10 mouse cellular contexts compared by ENCODE assay signal in genomic region chr6:83762880-83763431, GRCm38 (mm10). TPM values are rescaled to one million over a fixed set of nuclear protein-coding genes. Genes with fewer than 3 reads are reported as not detected.
DNase-seq lines count a peak whose midpoint lies in the region; ATAC-seq and TF ChIP-seq lines count a peak whose summit lies in the region.
"Had no signal": no experiment of that assay in that cellular context is flagged by ENCODE, and none has a peak within 500 bp of the region (broad histone marks: within the 10 kb centered on the region; RNA-seq: fewer than 3 reads in every experiment).

No protein-coding gene starts in this region.

- no peak for TF ChIP-seq POLR2A in spleen, adult 2 months (IDR thresholded peaks at IDR 0.05; ENCODE audit: low read depth, low read length)

- 10% methylated on average over 35 of the region's 35 CpGs for WGBS in spleen, adult 2 months
- WGBS in forebrain, postnatal 0 days, result 3% methylated on average over 34 of the region's 35 CpGs
- 2% methylated on average over 35 of the region's 35 CpGs for WGBS in intestine, embryonic 15.5 days
- 4% methylated on average over 35 of the region's 35 CpGs for WGBS in liver, embryonic 13.5 days (ENCODE audit: insufficient replicate concordance)
- WGBS in neural tube, embryonic 11.5 days, result under 1% methylated on average over 35 of the region's 35 CpGs

- peak overlapping the region; percentile 25; the same call in 1 of the 2 replicates for H3K9ac ChIP-seq in forebrain, postnatal 0 days
- peak overlapping the region; percentile 36 for H3K9ac ChIP-seq in intestine, embryonic 15.5 days
- H3K9ac ChIP-seq in liver, embryonic 13.5 days, result 0 out of 2 replicates have a peak overlapping the region, but pooled peaks have one; percentile 9
- no peak overlapping the region for H3K9ac ChIP-seq in neural tube, embryonic 11.5 days (ENCODE audit: low read length)

- H3K36me3 ChIP-seq in spleen, adult 2 months (ENCODE audit: control insufficient read depth, insufficient read depth, low read length), result no peaks in the 10 kb centered on the region
- 0 out of 2 replicates have a peak, but pooled peaks cover 3% of the 10 kb centered on the region for H3K36me3 ChIP-seq in forebrain, postnatal 0 days (ENCODE audit: insufficient read depth)
- H3K36me3 ChIP-seq in intestine, embryonic 15.5 days, result no peaks in the 10 kb centered on the region
- no peaks in the 10 kb centered on the region for H3K36me3 ChIP-seq in liver, embryonic 13.5 days
- no peaks in the 10 kb centered on the region for H3K36me3 ChIP-seq in neural tube, embryonic 11.5 days (ENCODE audit: control insufficient read depth, insufficient read depth, low read length)

- H3K27ac ChIP-seq in spleen, adult 2 months (ENCODE audit: insufficient read depth, low read length), result no peak overlapping the region
- no peak overlapping the region for H3K27ac ChIP-seq in forebrain, postnatal 0 days (ENCODE audit: low read depth, low read length)
- H3K27ac ChIP-seq in intestine, embryonic 15.5 days, result no peak overlapping the region
- no peak overlapping the region for H3K27ac ChIP-seq in liver, embryonic 13.5 days
- no peak overlapping the region for H3K27ac ChIP-seq in neural tube, embryonic 11.5 days (ENCODE audit: low read depth, low read length)
- H3K27ac ChIP-seq: macrophage had no signal

- peak overlapping the region; percentile 20; the same call in 1 of the 2 replicates for H3K4me3 ChIP-seq in spleen, adult 2 months (ENCODE audit: extremely low read depth, insufficient read depth, insufficient read length)
- 0 out of 2 replicates have a peak overlapping the region, but pooled peaks have one; percentile 16 for H3K4me3 ChIP-seq in forebrain, postnatal 0 days (ENCODE audit: low read depth, low read length)
- peak overlapping the region; percentile 34 for H3K4me3 ChIP-seq in intestine, embryonic 15.5 days (replicated peaks)
- H3K4me3 ChIP-seq in liver, embryonic 13.5 days (replicated peaks), result peak overlapping the region; percentile 27
- H3K4me3 ChIP-seq in neural tube, embryonic 11.5 days (ENCODE audit: low read depth, low read length), result peak overlapping the region; percentile 15

- peak; percentile 47 for ATAC-seq in forebrain, postnatal 0 days
- ATAC-seq in intestine, embryonic 15.5 days, result peak; percentile 80
- ATAC-seq in liver, embryonic 13.5 days (ENCODE audit: low read depth), result peak; percentile 31; the same call in 1 of the 2 replicates
- ATAC-seq in neural tube, embryonic 11.5 days (ENCODE audit: insufficient read depth, low FRiP score, low TSS enrichment), result no peak; the same call in 1 of the 2 replicates
- ATAC-seq in activated CD4-positive, CD25-positive, alpha-beta regulatory T cell, adult 4 months, result no peak
- ATAC-seq: Patski had no signal

- peak in 1 of 2 experiments; percentile 11 for DNase-seq in spleen, adult 2 months (ENCODE audit: low read depth in 1 of 2, low spot score in 2 of 2)
- no peak for DNase-seq in spleen, postnatal 4 days (ENCODE audit: low spot score in 2 of 2)
- DNase-seq in forebrain, postnatal 0 days, result no peak
- no peak for DNase-seq in liver, embryonic 13.5 days
- peak; percentile 32 for DNase-seq in neural tube, embryonic 11.5 days (ENCODE audit: low spot score)
- DNase-seq in frontal cortex, postnatal 36 days (ENCODE audit: low spot score in 2 of 2), result no peak

- H3K27me3 ChIP-seq in spleen, adult 2 months (ENCODE audit: control insufficient read depth, insufficient read depth, low read length), result no peaks in the 10 kb centered on the region; the same call in 1 of the 2 replicates
- H3K27me3 ChIP-seq in forebrain, postnatal 0 days (ENCODE audit: insufficient read depth, low read length), result peaks cover 43% of the 10 kb centered on the region
- H3K27me3 ChIP-seq in intestine, embryonic 15.5 days (replicated peaks), result peaks cover 33% of the 10 kb centered on the region
- H3K27me3 ChIP-seq in liver, embryonic 13.5 days, result peaks cover 59% of the 10 kb centered on the region
- peaks cover 41% of the 10 kb centered on the region for H3K27me3 ChIP-seq in neural tube, embryonic 11.5 days (ENCODE audit: control insufficient read depth, insufficient read depth, low read length)
- H3K27me3 ChIP-seq: Patski had no signal

- peak overlapping the region; percentile 43 for H3K4me2 ChIP-seq in forebrain, postnatal 0 days (ENCODE audit: low read depth)
- peak overlapping the region; percentile 73 for H3K4me2 ChIP-seq in intestine, embryonic 15.5 days (replicated peaks)
- H3K4me2 ChIP-seq in liver, embryonic 13.5 days, result peak overlapping the region; percentile 55
- H3K4me2 ChIP-seq in neural tube, embryonic 11.5 days (ENCODE audit: low read depth), result peak overlapping the region; percentile 44

- H3K4me1 ChIP-seq in spleen, adult 2 months (ENCODE audit: control insufficient read depth, insufficient read depth, insufficient read length), result peaks cover 8% of the 10 kb centered on the region
- 0 out of 2 replicates have a peak, but pooled peaks cover 2% of the 10 kb centered on the region for H3K4me1 ChIP-seq in forebrain, postnatal 0 days (ENCODE audit: insufficient read depth)
- peaks cover 16% of the 10 kb centered on the region for H3K4me1 ChIP-seq in intestine, embryonic 15.5 days (replicated peaks)
- H3K4me1 ChIP-seq in liver, embryonic 13.5 days (replicated peaks), result peaks cover 11% of the 10 kb centered on the region; the same call in 1 of the 2 replicates
- peaks cover 6% of the 10 kb centered on the region for H3K4me1 ChIP-seq in neural tube, embryonic 11.5 days (ENCODE audit: control insufficient read depth, insufficient read depth, low read length)

- H3K9me3 ChIP-seq in forebrain, postnatal 0 days (ENCODE audit: low read length), result no peaks in the 10 kb centered on the region
- H3K9me3 ChIP-seq in intestine, embryonic 15.5 days, result no peaks in the 10 kb centered on the region
- no peaks in the 10 kb centered on the region for H3K9me3 ChIP-seq in liver, embryonic 13.5 days (replicated peaks)
- H3K9me3 ChIP-seq in neural tube, embryonic 11.5 days (ENCODE audit: control insufficient read depth, low read length), result no peaks in the 10 kb centered on the region

- no peak for TF ChIP-seq CTCF in spleen, adult 2 months (IDR thresholded peaks at IDR 0.05; ENCODE audit: extremely low read depth, insufficient read depth, insufficient read length, insufficient replicate concordance)
- 0 out of 2 replicates have a peak, but pooled peaks have one; percentile 4 for TF ChIP-seq CTCF in forebrain, postnatal 0 days (IDR thresholded peaks at IDR 0.05; ENCODE audit: low read depth)

RNA-seq across cellular contexts. Expression of gene Ankrd53, which starts 0.5 kb away (rescaled TPM):
- not detected in 2 replicates for polyA plus RNA-seq in spleen, adult 2 months (2012; rRNA removed)
- not detected in 2 replicates for total RNA-seq in forebrain, postnatal 0 days (2014; rRNA removed)
- polyA plus RNA-seq in forebrain, postnatal 0 days (2015; fragmentation: Nextera tagmentation; extraction: Ambion mirVana), result not detected in 2 replicates
- 0.13 TPM in 1 of 2 replicates, not detected in the other for polyA plus RNA-seq in intestine, embryonic 15.5 days (2015; fragmentation: Nextera tagmentation; extraction: Ambion mirVana)
- polyA plus RNA-seq in liver, embryonic 13.5 days (2015; fragmentation: Nextera tagmentation; extraction: Ambion mirVana), result not detected in 2 replicates
- polyA plus RNA-seq in neural tube, embryonic 11.5 days (2014; fragmentation: Nextera tagmentation; extraction: Ambion mirVana), result 0.26 TPM in 1 of 2 replicates, not detected in the other
- not detected for polyA plus RNA-seq in activated CD4-positive, CD25-positive, alpha-beta regulatory T cell, adult 4 months (2017; shearing (Covaris generic))
- polyA plus RNA-seq: macrophage had no signal

RNA-seq across cellular contexts. Expression of gene Tex261, which starts 12.7 kb away (rescaled TPM):
- 71.3 and 71.7 TPM in 2 replicates for polyA plus RNA-seq in spleen, adult 2 months (2012; rRNA removed)
- 30.7 and 42.3 TPM in 2 replicates for total RNA-seq in forebrain, postnatal 0 days (2014; rRNA removed)
- polyA plus RNA-seq in forebrain, postnatal 0 days (2015; fragmentation: Nextera tagmentation; extraction: Ambion mirVana), result 80.4 and 81.7 TPM in 2 replicates
- polyA plus RNA-seq in intestine, embryonic 15.5 days (2015; fragmentation: Nextera tagmentation; extraction: Ambion mirVana), result 84.2 and 86.4 TPM in 2 replicates
- polyA plus RNA-seq in liver, embryonic 13.5 days (2015; fragmentation: Nextera tagmentation; extraction: Ambion mirVana), result 50.1 and 57.5 TPM in 2 replicates
- 56.7 and 57.7 TPM in 2 replicates for polyA plus RNA-seq in neural tube, embryonic 11.5 days (2014; fragmentation: Nextera tagmentation; extraction: Ambion mirVana)
- polyA plus RNA-seq in activated CD4-positive, CD25-positive, alpha-beta regulatory T cell, adult 4 months (2017; shearing (Covaris generic)), result 10 to 100 TPM; 76.3 to 79.6 TPM

RNA-seq across cellular contexts. Expression of gene Atp6v1b1, which starts 20.2 kb away (rescaled TPM):
- 0.14 TPM in 1 of 2 replicates, not detected in the other for polyA plus RNA-seq in spleen, adult 2 months (2012; rRNA removed)
- total RNA-seq in forebrain, postnatal 0 days (2014; rRNA removed), result 0.19 and 0.77 TPM in 2 replicates
- polyA plus RNA-seq in forebrain, postnatal 0 days (2015; fragmentation: Nextera tagmentation; extraction: Ambion mirVana), result 0.38 and 0.53 TPM in 2 replicates
- polyA plus RNA-seq in intestine, embryonic 15.5 days (2015; fragmentation: Nextera tagmentation; extraction: Ambion mirVana), result 0.08 TPM in 1 of 2 replicates, not detected in the other
- not detected in 2 replicates for polyA plus RNA-seq in liver, embryonic 13.5 days (2015; fragmentation: Nextera tagmentation; extraction: Ambion mirVana)
- not detected in 2 replicates for polyA plus RNA-seq in neural tube, embryonic 11.5 days (2014; fragmentation: Nextera tagmentation; extraction: Ambion mirVana)
- polyA plus RNA-seq in activated CD4-positive, CD25-positive, alpha-beta regulatory T cell, adult 4 months (2017; shearing (Covaris generic)), result not detected
- polyA plus RNA-seq: macrophage, Patski had no signal

RNA-seq across cellular contexts. Expression of gene Nagk, which starts 31.8 kb away (rescaled TPM):
- polyA plus RNA-seq in spleen, adult 2 months (2012; rRNA removed), result 12.7 and 16.1 TPM in 2 replicates
- total RNA-seq in forebrain, postnatal 0 days (2014; rRNA removed), result 80.7 and 81.2 TPM in 2 replicates
- polyA plus RNA-seq in forebrain, postnatal 0 days (2015; fragmentation: Nextera tagmentation; extraction: Ambion mirVana), result 81.0 and 99.0 TPM in 2 replicates
- polyA plus RNA-seq in intestine, embryonic 15.5 days (2015; fragmentation: Nextera tagmentation; extraction: Ambion mirVana), result 90.4 and 98.4 TPM in 2 replicates
- polyA plus RNA-seq in liver, embryonic 13.5 days (2015; fragmentation: Nextera tagmentation; extraction: Ambion mirVana), result 13.4 and 14.3 TPM in 2 replicates
- 36.1 and 36.4 TPM in 2 replicates for polyA plus RNA-seq in neural tube, embryonic 11.5 days (2014; fragmentation: Nextera tagmentation; extraction: Ambion mirVana)
- polyA plus RNA-seq in activated CD4-positive, CD25-positive, alpha-beta regulatory T cell, adult 4 months (2017; shearing (Covaris generic)), result 10 to 100 TPM; 23.0 to 27.9 TPM

RNA-seq across cellular contexts. Expression of gene Vax2, which starts 51.9 kb away (rescaled TPM):
- polyA plus RNA-seq in spleen, adult 2 months (2012; rRNA removed), result not detected in 2 replicates
- total RNA-seq in forebrain, postnatal 0 days (2014; rRNA removed), result not detected in 2 replicates
- not detected in 2 replicates for polyA plus RNA-seq in forebrain, postnatal 0 days (2015; fragmentation: Nextera tagmentation; extraction: Ambion mirVana)
- polyA plus RNA-seq in intestine, embryonic 15.5 days (2015; fragmentation: Nextera tagmentation; extraction: Ambion mirVana), result not detected in 2 replicates
- polyA plus RNA-seq in liver, embryonic 13.5 days (2015; fragmentation: Nextera tagmentation; extraction: Ambion mirVana), result not detected in 2 replicates
- not detected in 2 replicates for polyA plus RNA-seq in neural tube, embryonic 11.5 days (2014; fragmentation: Nextera tagmentation; extraction: Ambion mirVana)
- under 1 TPM in 1 of 2 experiments, not detected in 1; 0.45 TPM for polyA plus RNA-seq in activated CD4-positive, CD25-positive, alpha-beta regulatory T cell, adult 4 months (2017; shearing (Covaris generic))
- polyA plus RNA-seq: macrophage had no signal

Comparison
In these comparisons a context has a peak if more than half of its experiments do, and no peak if none do; other contexts are left out.
1. ATAC-seq: peak in forebrain, postnatal 0 days (single experiment), intestine, embryonic 15.5 days (single experiment) and liver, embryonic 13.5 days (single experiment); none in neural tube, embryonic 11.5 days (single experiment) and activated CD4-positive, CD25-positive, alpha-beta regulatory T cell, adult 4 months (single experiment).
2. Peak in every context shown above with its lines, with median percentiles within 50 percentile points of each other: H3K4me3 ChIP-seq and H3K4me2 ChIP-seq.